Mouse (Mus musculus) kidney, adult 9 months (tissue): ENCODE data around the gene Thumpd3.

Source experiments
- DNase-seq: peaks from one replicate; pipeline ENCODE4 v3.0.0; 2022

The Thumpd3 gene

GRCm38 (mm10) chr6:113046041-113046975 is at the start of gene Thumpd3:
TSS of gene Thumpd3 (plus strand) at chr6:113046225.
- DNase-seq: peak; percentile 97

- no peak for DNase-seq
These were observed 46.8 kb upstream of the Thumpd3 start for GRCm38 (mm10) chr6:112999199-112999598.

- DNase-seq: peak; percentile 85
These were observed 45.2 kb upstream of the Thumpd3 start for GRCm38 (mm10) chr6:113000666-113001287.

GRCm38 (mm10) chr6:113001719-113002118 is 44.3 kb upstream of the Thumpd3 start:
- peak; percentile 26 for DNase-seq

- DNase-seq: no peak
These were observed 42.5 kb upstream of the Thumpd3 start for GRCm38 (mm10) chr6:113003313-113004111.

GRCm38 (mm10) chr6:113006833-113007232 is 39.2 kb upstream of the Thumpd3 start:
- DNase-seq: no peak

GRCm38 (mm10) chr6:113011886-113012285 is 34.1 kb upstream of the Thumpd3 start:
- no peak for DNase-seq

- peak; percentile 84 for DNase-seq
These were observed 33.5 kb upstream of the Thumpd3 start for GRCm38 (mm10) chr6:113012495-113012941.

- DNase-seq: no peak
These were observed 32.5 kb upstream of the Thumpd3 start for GRCm38 (mm10) chr6:113013550-113013949.

GRCm38 (mm10) chr6:113017500-113018047 is 28.5 kb upstream of the Thumpd3 start:
- DNase-seq: no peak

GRCm38 (mm10) chr6:113018139-113018538 is 27.9 kb upstream of the Thumpd3 start:
- no peak for DNase-seq

GRCm38 (mm10) chr6:113024866-113025265 is 21.2 kb upstream of the Thumpd3 start:
- no peak for DNase-seq

GRCm38 (mm10) chr6:113025774-113026173 is 20.3 kb upstream of the Thumpd3 start:
- no peak for DNase-seq

GRCm38 (mm10) chr6:113027446-113027845 is 18.6 kb upstream of the Thumpd3 start:
- no peak for DNase-seq

GRCm38 (mm10) chr6:113029006-113029405 is 17.0 kb upstream of the Thumpd3 start:
- DNase-seq: no peak

- DNase-seq: no peak
These were observed 15.5 kb upstream of the Thumpd3 start for GRCm38 (mm10) chr6:113030553-113030952.

GRCm38 (mm10) chr6:113030970-113031660 is 14.9 kb upstream of the Thumpd3 start:
- DNase-seq: no peak

GRCm38 (mm10) chr6:113032121-113032520 is 13.9 kb upstream of the Thumpd3 start:
- DNase-seq: no peak

GRCm38 (mm10) chr6:113033185-113033584 is 12.8 kb upstream of the Thumpd3 start:
- DNase-seq: no peak

GRCm38 (mm10) chr6:113034466-113034865 is 11.6 kb upstream of the Thumpd3 start:
- no peak for DNase-seq

GRCm38 (mm10) chr6:113036463-113037175 is 9.4 kb upstream of the Thumpd3 start:
- DNase-seq: no peak
